Mouse (Mus musculus) small intestine, adult 2 months (tissue): Measurements from ENCODE around the gene Cpm. TPM values are rescaled to one million over a fixed set of nuclear protein-coding genes. Genes with fewer than 3 reads are reported as not detected.

Source experiments
- H3K27ac ChIP-seq: fragments of 200-500 bp; 2 replicates; pipeline ENCODE4 v1.5.1; 2012; ENCODE audit warnings: low read depth, low read length, control low read depth, inconsistent platforms; ENCODE audit not compliant: insufficient read depth
- H3K27me3 ChIP-seq: fragments of 200-500 bp; 2 replicates; pipeline ENCODE4 v1.6.1; 2012; ENCODE audit warnings: mild to moderate bottlenecking, moderate library complexity, low read length, inconsistent platforms; ENCODE audit not compliant: control insufficient read depth, insufficient read depth
- H3K36me3 ChIP-seq: fragments of 200-500 bp; 2 replicates; pipeline ENCODE4 v1.6.1; 2012; ENCODE audit warnings: mild to moderate bottlenecking, low read length, control low read depth, inconsistent platforms; ENCODE audit not compliant: control insufficient read depth, insufficient read depth
- H3K4me1 ChIP-seq: fragments of 200-500 bp; 2 replicates; pipeline ENCODE4 v1.6.1; 2012; ENCODE audit warnings: low read length, inconsistent platforms, mixed read lengths; ENCODE audit not compliant: control insufficient read depth, insufficient read depth, insufficient read length
- H3K4me3 ChIP-seq: fragments of 200-500 bp; 2 replicates; pipeline ENCODE4 v1.5.1; 2012; ENCODE audit warnings: low read depth, mild to moderate bottlenecking, control low read depth, inconsistent platforms, low read length, moderate library complexity
- CTCF ChIP-seq: fragments of 200-500 bp; IDR thresholded peaks from 2 replicates; pipeline ENCODE4 v1.5.1; 2012; ENCODE audit warnings: low read depth, mild to moderate bottlenecking, control low read depth, inconsistent platforms, low read length, moderate library complexity, mixed read lengths; ENCODE audit not compliant: insufficient replicate concordance, insufficient read length; ENCODE audit errors: extremely low read depth
- POLR2A ChIP-seq: fragments of 200-500 bp; IDR thresholded peaks from 2 replicates; pipeline ENCODE4 v1.6.1; 2012; ENCODE audit warnings: low read depth, mild to moderate bottlenecking, control low read depth, inconsistent platforms, low read length, moderate library complexity
- WGBS: fragments of 180-500 bp; shearing (Covaris S2); methylation state at CpG from one replicate; pipeline ENCODE4 v1.1.7; 2018; 5-methylcytosine and 5-hydroxymethylcytosine counted together
- polyA plus RNA-seq: library from polyadenylated mRNA; depleted of rRNA; stranded (reverse); fragments of >200 nt; gene quantifications from 2 replicates; pipeline ENCODE4 v1.2.3, GENCODE M21; 2012

Cpm gene
- polyA plus RNA-seq, 1 experiment: 13.8 TPM

DNA sequence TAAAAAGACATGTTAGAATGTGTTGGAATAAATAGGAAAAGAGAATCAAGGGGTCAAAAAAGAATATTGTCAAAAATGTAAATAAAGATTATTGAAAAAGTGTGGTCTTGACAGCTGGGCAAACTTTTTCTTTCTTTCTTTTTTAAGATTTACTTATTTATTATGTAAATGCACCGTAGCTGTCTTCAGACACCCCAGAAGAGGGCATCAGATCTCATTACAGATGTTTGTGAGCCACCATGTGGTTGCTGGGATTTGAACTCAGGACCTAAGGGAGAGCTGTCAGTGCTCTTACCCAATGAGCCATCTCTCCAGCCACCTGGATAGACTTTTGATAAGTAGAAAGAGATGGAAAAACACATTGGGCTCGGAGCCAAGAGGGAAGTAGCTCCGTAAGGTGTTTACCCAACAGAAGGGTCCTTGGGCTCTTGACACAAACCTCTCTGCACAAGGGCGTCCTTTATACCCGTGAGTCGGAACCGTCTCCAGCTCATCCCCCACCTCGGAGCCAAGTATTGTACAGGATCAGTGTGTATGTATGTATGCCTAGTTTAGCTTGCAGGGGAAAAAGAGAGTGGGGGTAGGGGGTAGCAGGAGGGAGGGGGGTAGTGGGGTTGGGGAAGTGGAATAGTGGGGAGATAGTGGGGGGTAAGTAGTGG lies 24.5 kb upstream of the Cpm start:
- Histone ChIP-seq H3K27ac (no peak overlapping the region), H3K27me3 (no peaks in the 10 kb centered on the region), H3K4me1 (peaks cover 5% of the 10 kb centered on the region; the same call in 1 of the 2 replicates), H3K36me3 (no peaks in the 10 kb centered on the region), H3K4me3 (no peak overlapping the region)
- no peak for TF ChIP-seq CTCF
- WGBS: 75% methylated on average over 8 of the region's 8 CpGs

DNA sequence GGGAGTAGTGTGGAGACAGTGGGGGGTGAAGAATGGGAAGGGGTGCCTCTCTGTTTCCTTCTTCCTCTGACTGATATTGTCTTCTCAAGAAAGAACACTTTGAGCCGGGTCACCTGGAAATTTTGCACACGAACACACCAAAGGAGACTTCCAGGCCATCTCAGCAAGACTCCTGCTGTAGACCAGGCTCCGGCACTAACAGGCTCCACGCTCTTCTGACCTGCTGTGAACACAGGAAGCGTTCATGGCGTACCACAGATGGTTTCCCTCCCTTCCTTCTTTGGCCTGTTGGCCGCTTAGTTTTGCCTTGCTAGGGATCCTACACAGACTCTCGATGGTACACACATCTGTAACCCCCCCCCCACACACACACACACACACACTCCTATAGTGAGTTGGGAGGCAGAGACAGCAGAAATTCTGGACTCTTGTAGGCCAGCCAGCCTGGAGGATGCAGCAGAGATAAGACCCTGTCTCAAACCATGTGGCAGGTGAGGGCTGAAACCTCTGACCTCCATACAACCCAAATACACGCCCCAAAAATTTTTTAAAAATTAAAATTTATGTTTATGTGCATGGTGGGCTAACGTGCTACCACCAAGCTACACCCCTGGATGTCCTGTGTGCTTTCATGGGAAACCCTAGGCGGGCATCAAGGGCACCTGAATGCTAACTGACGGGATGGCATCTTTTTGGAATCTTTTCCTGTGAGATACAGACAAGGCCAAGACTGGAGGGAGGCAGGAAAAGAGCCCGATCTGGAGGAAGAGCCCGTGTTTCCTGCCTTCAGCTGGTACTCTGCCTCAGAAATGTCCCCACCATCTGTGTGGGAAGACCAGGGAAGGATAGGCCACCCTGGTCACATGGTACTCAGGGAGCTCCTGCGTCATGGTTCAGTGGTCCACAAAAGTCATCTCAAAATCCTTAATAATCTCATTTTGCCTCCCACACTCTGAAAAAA lies 23.7 kb upstream of the Cpm start:
- WGBS: 88% methylated on average over 15 of the region's 15 CpGs
- Histone ChIP-seq H3K4me3 (no peak overlapping the region), H3K27me3 (no peaks in the 10 kb centered on the region), H3K27ac (no peak overlapping the region), H3K36me3 (no peaks in the 10 kb centered on the region), H3K4me1 (peaks cover 5% of the 10 kb centered on the region; the same call in 1 of the 2 replicates)
- TF ChIP-seq CTCF (no peak), POLR2A (no peak)

DNA sequence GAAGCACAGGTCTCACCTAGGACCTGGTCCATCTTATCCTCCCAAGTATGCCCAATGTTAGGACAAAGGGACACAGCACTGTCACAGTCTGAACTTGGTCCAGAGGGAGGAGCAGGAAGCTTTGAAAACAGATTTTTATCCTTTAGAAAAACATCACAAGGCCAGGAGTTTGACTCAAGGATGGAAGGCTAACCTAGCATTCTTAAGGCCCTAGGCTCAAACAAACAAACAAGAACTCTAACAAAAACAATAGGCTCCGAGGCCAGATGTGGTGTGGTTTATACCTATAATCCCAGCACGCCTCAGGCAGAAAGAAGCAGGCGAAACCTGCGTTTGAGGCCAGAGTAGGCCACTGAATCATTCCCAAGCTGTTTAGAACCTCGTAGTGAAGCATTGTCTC lies 22.9 kb upstream of the Cpm start:
- H3K36me3 ChIP-seq: no peaks in the 10 kb centered on the region
- no peak for TF ChIP-seq POLR2A
- TF ChIP-seq CTCF: no peak
- no peak overlapping the region for H3K4me3 ChIP-seq
- WGBS: 90% methylated on average over 5 of the region's 5 CpGs
- H3K27ac ChIP-seq: no peak overlapping the region
- H3K27me3 ChIP-seq: no peaks in the 10 kb centered on the region
- peaks cover 4% of the 10 kb centered on the region; the same call in 1 of the 2 replicates for H3K4me1 ChIP-seq

GRCm38 (mm10) chr10:117607051-117607803 lies 22.1 kb upstream of the Cpm start:
- Histone ChIP-seq H3K27ac (no peak overlapping the region), H3K4me1 (no peaks in the 10 kb centered on the region), H3K36me3 (no peaks in the 10 kb centered on the region), H3K4me3 (no peak overlapping the region), H3K27me3 (no peaks in the 10 kb centered on the region)
- TF ChIP-seq POLR2A (no peak), CTCF (no peak)
- WGBS: 91% methylated on average over 20 of the region's 20 CpGs

GRCm38 (mm10) chr10:117607804-117608279 lies 21.5 kb upstream of the Cpm start:
- WGBS: 86% methylated on average over 10 of the region's 10 CpGs
- no peaks in the 10 kb centered on the region for H3K27me3 ChIP-seq
- H3K36me3 ChIP-seq: no peaks in the 10 kb centered on the region
- TF ChIP-seq POLR2A (no peak), CTCF (no peak)
- H3K27ac ChIP-seq: no peak overlapping the region
- H3K4me3 ChIP-seq: no peak overlapping the region
- H3K4me1 ChIP-seq: no peaks in the 10 kb centered on the region

DNA sequence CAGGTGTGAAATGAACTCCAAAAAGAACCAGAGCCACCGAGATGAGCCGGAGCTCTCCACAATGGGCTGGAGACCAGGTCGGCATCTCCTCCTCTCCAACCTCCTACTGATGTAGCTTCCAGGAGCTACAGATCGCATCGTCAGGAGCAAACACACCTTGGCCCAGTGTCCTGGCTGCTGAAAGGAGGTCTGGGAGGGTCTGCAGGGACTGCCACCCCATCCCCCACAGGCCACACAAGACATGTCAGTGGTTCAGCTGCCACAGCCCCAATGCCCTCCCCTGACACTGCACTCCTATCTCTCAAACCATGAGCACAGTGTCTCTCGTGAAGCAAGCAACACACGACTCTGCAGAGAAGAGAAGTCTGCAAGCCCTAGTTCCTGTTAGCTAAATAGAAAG lies 20.8 kb upstream of the Cpm start:
- Histone ChIP-seq H3K27ac (no peak overlapping the region), H3K36me3 (no peaks in the 10 kb centered on the region), H3K27me3 (no peaks in the 10 kb centered on the region), H3K4me1 (no peaks in the 10 kb centered on the region), H3K4me3 (no peak overlapping the region)
- TF ChIP-seq CTCF (no peak), POLR2A (no peak)
- 88% methylated on average over 7 of the region's 7 CpGs for WGBS
